Mouse (Mus musculus): ENCODE data around the gene Vmn1r16.
"Not testable (repeated sequence)": the region's sequence is repeated elsewhere in the genome, so short reads cannot be mapped to it uniquely, and the experiment has no call there.

Vmn1r16 gene

DNA sequence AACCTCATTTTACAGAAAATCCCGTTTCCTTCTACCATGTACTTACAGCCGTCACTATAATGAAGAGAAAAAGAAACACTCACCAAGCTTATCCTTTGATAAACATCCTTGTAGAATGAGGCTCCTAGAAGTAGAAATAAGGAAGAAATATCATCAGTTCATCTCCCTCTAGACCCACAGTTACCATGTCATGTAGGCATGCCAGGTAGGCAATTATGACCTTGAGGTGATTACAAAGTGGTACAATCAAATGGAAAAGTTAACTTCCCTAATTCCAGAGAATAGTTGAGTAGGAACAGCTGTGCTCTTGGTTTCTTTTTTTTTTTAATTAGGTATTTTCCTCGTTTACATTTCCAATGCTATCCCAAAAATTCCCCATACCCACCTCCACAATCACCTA is at the start of gene Vmn1r16:
TSS of gene Vmn1r16 (minus strand) at position 101 of the 400 bp plus-strand sequence.
- DNase-seq (ENCODE audit: low read depth, low spot score), result no peak

DNA sequence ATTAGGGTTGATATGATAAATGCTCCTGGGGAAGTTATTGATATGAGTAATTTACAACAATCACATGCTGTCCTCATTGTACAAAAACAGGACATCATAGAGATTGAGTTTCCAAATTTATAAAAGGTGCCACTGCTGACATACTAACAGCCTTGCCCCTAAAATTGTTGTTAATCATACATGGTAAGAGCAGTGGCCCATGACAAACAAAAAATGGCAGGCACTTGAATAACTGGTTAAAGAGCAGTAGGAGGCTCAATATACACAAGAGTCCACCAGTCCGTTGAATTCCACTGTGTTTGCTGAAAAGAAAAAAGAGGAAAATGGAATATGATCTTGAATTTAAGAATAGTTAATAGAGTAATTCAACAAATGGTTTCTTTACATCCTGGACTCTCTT is 38.2 kb upstream of the Vmn1r16 start:
- DNase-seq (ENCODE audit: low read depth, low spot score), result no peak

DNA sequence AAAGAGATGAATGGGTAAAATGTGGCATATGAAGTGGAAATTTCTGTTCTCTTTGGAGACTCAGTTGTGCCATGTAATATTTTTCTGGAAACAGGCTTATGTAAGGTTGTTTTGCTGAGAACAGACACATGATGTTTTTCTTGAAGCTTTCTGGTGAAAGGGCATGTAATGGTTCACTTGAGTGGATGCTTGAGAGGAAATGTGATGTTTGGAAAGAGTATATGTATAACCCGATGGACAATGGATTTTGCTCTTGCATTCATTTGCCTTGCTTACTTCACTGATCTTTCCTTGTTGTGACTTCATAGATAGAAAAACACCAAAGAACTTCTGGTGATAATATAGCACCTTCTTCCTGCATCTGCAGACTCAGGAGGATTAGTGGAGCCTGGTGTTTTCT is 36.6 kb upstream of the Vmn1r16 start:
- DNase-seq (ENCODE audit: low read depth, low spot score), result not testable (repeated sequence)

DNA sequence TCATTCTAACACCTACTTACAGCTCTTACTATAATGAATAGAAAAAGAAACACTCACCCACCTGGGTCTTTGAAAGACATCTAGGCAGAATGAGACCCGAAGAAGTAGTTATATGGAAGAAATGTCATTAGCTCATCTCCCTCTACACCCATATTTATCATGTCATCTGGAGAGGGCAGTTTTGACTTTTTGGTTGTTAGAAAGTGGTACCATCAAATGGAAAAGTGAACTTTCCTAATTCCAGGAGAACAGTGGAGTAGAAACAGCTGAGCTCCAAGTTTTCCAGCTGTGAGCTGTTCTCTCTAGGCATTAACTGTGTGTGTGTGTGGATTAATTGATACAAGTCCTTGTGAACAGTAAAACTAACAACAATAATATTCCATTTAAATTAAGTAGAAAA is 34.3 kb upstream of the Vmn1r16 start, which contains the start of gene Vmn1r17:
TSS of gene Vmn1r17 (minus strand) at position 101 of the 400 bp plus-strand sequence.
- no peak for DNase-seq (ENCODE audit: low read depth, low spot score)

DNA sequence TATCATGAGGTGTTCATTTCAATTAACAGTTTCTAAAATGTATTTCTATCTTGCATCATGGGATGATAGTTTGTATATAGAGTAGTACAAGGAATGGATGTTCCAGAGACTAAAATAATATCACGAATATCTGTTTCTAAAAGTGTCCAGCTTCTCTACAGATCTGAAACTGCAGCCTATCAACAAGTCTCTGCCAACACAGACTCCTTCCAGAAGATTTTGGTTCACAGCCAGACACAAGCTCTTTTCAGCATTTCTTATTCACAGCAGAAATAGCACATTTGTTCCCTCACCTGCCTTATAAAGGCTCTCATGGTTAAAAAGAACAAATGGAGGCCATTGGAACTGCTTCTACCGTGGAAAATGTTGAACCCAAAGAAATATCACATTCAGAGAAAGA is 27.6 kb upstream of the Vmn1r16 start:
- no peak for DNase-seq (ENCODE audit: low read depth, low spot score)

DNA sequence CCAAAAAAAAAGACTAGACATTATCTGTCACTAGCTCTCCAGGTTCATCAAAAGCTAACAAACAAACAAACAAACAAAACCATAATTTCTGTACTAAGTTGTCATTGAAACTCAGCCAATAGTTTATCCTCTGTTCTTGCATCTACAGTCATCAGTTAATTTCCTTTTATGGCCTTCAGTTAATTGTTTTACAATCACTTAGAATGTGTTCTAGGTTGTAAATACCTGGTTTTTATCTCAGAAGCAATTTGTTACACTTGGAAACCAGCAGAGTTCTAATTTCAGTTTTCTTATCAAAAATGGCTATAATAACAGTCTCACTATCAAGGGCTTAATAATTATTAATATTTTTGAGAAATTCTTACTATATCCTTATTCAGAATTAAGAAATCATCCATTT is 3.1 kb downstream of the Vmn1r16 start:
- DNase-seq (ENCODE audit: low read depth, low spot score), result no peak

DNA sequence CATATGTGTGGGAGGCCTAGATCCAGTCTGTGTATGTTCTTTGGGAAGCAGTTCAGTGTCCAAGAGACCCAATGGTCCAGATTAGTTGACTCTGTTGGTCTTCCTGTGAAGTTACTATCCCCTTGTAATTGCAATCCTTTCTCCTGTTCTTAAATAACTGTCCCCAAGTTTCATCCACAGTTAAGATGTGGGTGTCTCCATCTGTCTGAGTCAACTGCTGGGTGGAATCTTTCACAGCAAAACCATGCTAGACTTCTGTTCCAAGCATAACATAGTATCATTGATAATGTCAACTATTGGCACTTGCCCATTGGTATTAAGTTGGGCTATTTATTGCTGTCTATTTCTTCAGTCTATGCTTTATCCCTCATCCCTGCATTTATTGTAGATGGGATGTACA is 50.3 kb downstream of the Vmn1r16 start:
- no peak for DNase-seq (ENCODE audit: low read depth, low spot score)

DNA sequence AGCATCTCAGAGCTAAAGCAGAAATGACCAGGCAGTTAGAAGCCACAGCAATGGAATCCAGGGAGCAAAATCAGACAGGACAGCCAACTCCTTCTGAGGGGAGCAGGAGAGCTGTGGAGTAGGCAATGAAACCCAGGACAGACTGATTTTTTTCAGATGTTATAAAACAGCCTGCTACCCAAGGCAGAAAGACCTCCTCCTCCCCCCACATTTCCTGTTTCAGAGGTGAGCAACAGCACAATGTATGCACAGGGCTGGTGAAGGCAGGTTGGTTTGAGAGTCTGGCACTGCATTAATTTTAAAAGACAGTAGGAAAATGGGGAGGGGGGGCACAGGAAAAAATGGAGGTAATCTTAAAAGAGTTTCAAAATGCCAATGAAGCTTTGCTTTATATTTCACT is 56.8 kb downstream of the Vmn1r16 start:
- DNase-seq (ENCODE audit: low read depth, low spot score), result no peak

DNA sequence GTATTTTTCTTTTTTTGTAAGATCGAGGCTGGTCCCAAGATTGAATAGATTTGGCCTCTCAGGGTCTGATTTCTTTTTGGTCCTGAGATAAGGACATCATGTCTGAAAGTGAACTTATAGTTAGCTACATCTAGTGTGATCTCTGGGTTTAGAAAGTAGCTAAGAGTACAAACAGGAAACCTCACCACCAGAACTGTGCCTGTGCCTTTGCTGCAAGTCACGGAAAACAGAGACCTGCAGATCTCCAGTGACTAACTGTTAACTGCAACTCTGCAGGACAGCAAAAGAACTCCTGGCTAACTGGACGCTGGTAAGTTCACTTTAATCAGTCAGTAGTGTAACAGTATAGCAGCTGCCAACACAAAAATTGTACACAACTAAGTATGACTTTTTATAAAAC is 57.4 kb downstream of the Vmn1r16 start:
- DNase-seq (ENCODE audit: low read depth, low spot score), result no peak

All from skeletal muscle tissue, adult 2 months (tissue).